Mouse (Mus musculus) C2C12 (cell line): ENCODE measurements around the gene H2-Oa.

Source experiments
- CTCF ChIP-seq: IDR thresholded peaks from one replicate; pipeline ENCODE4 v1.5.1; 2011; ENCODE audit not compliant: control insufficient read depth, insufficient read depth, insufficient read length
- MYOD1 ChIP-seq: IDR thresholded peaks from one replicate; pipeline ENCODE4 v1.6.1; 2011; ENCODE audit warnings: low read depth; ENCODE audit not compliant: control insufficient read depth, insufficient read length

- TF ChIP-seq MYOD1 (no peak), CTCF (no peak)
Observed at GRCm38 (mm10) chr17:34108460-34108859, 16.3 kb downstream of the H2-Oa start.
